Mouse (Mus musculus): ENCODE results near the gene Grk5.

DNA sequence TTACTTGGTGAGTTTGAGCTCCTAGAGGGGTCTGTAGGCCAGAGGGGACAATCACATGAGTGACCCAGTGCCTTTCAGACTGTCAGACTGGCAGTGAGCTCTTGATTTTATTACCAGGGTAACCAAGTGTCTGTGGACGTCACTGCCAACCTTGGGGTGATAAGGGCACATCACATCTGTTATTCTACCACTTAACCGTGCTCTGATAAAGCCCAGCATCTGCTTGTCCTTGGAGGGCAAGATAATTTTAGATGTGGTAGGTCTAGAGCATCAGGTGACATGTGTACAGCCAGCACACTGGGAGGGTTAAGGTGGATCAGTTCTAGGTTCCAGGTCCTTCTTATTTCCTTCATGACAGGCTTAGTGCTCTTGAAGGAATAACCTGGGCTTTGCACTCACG lies 104.7 kb downstream of the Grk5 start:
- TF ChIP-seq POLR2A (IDR thresholded peaks at IDR 0.05; ENCODE audit: low read depth, low read length) (no peak), CTCF (IDR thresholded peaks at IDR 0.05; ENCODE audit: extremely low read depth, insufficient read length, insufficient replicate concordance, low read depth, low read length) (no peak)

Measured in small intestine, adult 2 months (tissue).